Mouse (Mus musculus): ENCODE measurements around the gene Galm. TPM values are rescaled to one million over a fixed set of nuclear protein-coding genes. Genes with fewer than 3 reads are reported as not detected.

The Galm gene
- 14.5 and 14.7 TPM in 2 replicates for polyA plus RNA-seq (2015; fragmentation: Nextera tagmentation; extraction: Ambion mirVana)

GRCm38 (mm10) chr17:80127331-80128251 lies at the start of gene Galm:
Gene Galm, plus strand, starts transcription at chr17:80127471.
- no peaks in the 10 kb centered on the region for H3K36me3 ChIP-seq (ENCODE audit: control insufficient read depth, insufficient read depth)
- ATAC-seq (replicated peaks; ENCODE audit: extremely low read depth, insufficient read depth, low FRiP score): peak; percentile 79
- 3% methylated on average over 30 of the region's 30 CpGs for WGBS
- H3K27ac ChIP-seq (ENCODE audit: low read length): peak within 1 kb of the TSS; percentile 88
- no peaks in the 10 kb centered on the region for H3K27me3 ChIP-seq (ENCODE audit: control insufficient read depth, insufficient read depth, low read length)
- H3K9ac ChIP-seq (ENCODE audit: low read length): peak within 1 kb of the TSS; percentile 68
- H3K4me2 ChIP-seq (ENCODE audit: low read depth, low read length): peak within 1 kb of the TSS; percentile 76
- peaks cover 16% of the 10 kb centered on the region for H3K4me1 ChIP-seq (ENCODE audit: control insufficient read depth, insufficient read depth, low read length)
- peak within 1 kb of the TSS; percentile 58 for H3K4me3 ChIP-seq (ENCODE audit: low read length)
- no peaks in the 10 kb centered on the region for H3K9me3 ChIP-seq (replicated peaks; ENCODE audit: control insufficient read depth, low read length)

GRCm38 (mm10) chr17:80078726-80079125 lies 48.5 kb upstream of the Galm start:
- Histone ChIP-seq H3K27ac (ENCODE audit: low read length) (no peak overlapping the region), H3K9ac (ENCODE audit: low read length) (no peak overlapping the region), H3K4me3 (ENCODE audit: low read length) (no peak overlapping the region), H3K4me2 (ENCODE audit: low read depth, low read length) (no peak overlapping the region), H3K4me1 (ENCODE audit: control insufficient read depth, insufficient read depth, low read length) (no peaks in the 10 kb centered on the region), H3K27me3 (ENCODE audit: control insufficient read depth, insufficient read depth, low read length) (no peaks in the 10 kb centered on the region), H3K36me3 (ENCODE audit: control insufficient read depth, insufficient read depth) (no peaks in the 10 kb centered on the region), H3K9me3 (replicated peaks; ENCODE audit: control insufficient read depth, low read length) (no peaks in the 10 kb centered on the region)
- ATAC-seq (replicated peaks; ENCODE audit: extremely low read depth, insufficient read depth, low FRiP score): no peak
- 80% methylated on average over 4 of the region's 4 CpGs for WGBS

- H3K4me1 ChIP-seq (ENCODE audit: control insufficient read depth, insufficient read depth, low read length): peaks cover 7% of the 10 kb centered on the region; the same call in 1 of the 2 replicates
- no peak overlapping the region for H3K27ac ChIP-seq (ENCODE audit: low read length)
- no peak overlapping the region for H3K4me2 ChIP-seq (ENCODE audit: low read depth, low read length)
- H3K27me3 ChIP-seq (ENCODE audit: control insufficient read depth, insufficient read depth, low read length): no peaks in the 10 kb centered on the region
- H3K9ac ChIP-seq (ENCODE audit: low read length): no peak overlapping the region
- 73% methylated on average over 6 of the region's 6 CpGs for WGBS
- no peaks in the 10 kb centered on the region; the same call in 1 of the 2 replicates for H3K9me3 ChIP-seq (replicated peaks; ENCODE audit: control insufficient read depth, low read length)
- H3K4me3 ChIP-seq (ENCODE audit: low read length): no peak overlapping the region
- H3K36me3 ChIP-seq (ENCODE audit: control insufficient read depth, insufficient read depth): no peaks in the 10 kb centered on the region
- ATAC-seq (replicated peaks; ENCODE audit: extremely low read depth, insufficient read depth, low FRiP score): no peak
These were observed 44.0 kb upstream of the Galm start for GRCm38 (mm10) chr17:80083223-80083622.

- peak overlapping the region; percentile 11; the same call in 1 of the 2 replicates for H3K4me2 ChIP-seq (ENCODE audit: low read depth, low read length)
- H3K27me3 ChIP-seq (ENCODE audit: control insufficient read depth, insufficient read depth, low read length): no peaks in the 10 kb centered on the region
- H3K27ac ChIP-seq (ENCODE audit: low read length): peak overlapping the region; percentile 64
- no peak overlapping the region for H3K4me3 ChIP-seq (ENCODE audit: low read length)
- ATAC-seq (replicated peaks; ENCODE audit: extremely low read depth, insufficient read depth, low FRiP score): peak; percentile 73
- H3K4me1 ChIP-seq (ENCODE audit: control insufficient read depth, insufficient read depth, low read length): peaks cover 7% of the 10 kb centered on the region; the same call in 1 of the 2 replicates
- no peak overlapping the region for H3K9ac ChIP-seq (ENCODE audit: low read length)
- H3K9me3 ChIP-seq (replicated peaks; ENCODE audit: control insufficient read depth, low read length): no peaks in the 10 kb centered on the region; the same call in 1 of the 2 replicates
- no peaks in the 10 kb centered on the region for H3K36me3 ChIP-seq (ENCODE audit: control insufficient read depth, insufficient read depth)
- 32% methylated on average over 9 of the region's 9 CpGs for WGBS
These were observed 42.8 kb upstream of the Galm start for GRCm38 (mm10) chr17:80084424-80084823.

- 82% methylated on average over 11 of the region's 11 CpGs for WGBS
These were observed 40.7 kb upstream of the Galm start for GRCm38 (mm10) chr17:80086591-80086990.

GRCm38 (mm10) chr17:80088168-80088567 lies 39.1 kb upstream of the Galm start:
- Histone ChIP-seq H3K4me3 (ENCODE audit: low read length) (no peak overlapping the region), H3K27me3 (ENCODE audit: control insufficient read depth, insufficient read depth, low read length) (no peaks in the 10 kb centered on the region), H3K9me3 (replicated peaks; ENCODE audit: control insufficient read depth, low read length) (no peaks in the 10 kb centered on the region; the same call in 1 of the 2 replicates), H3K9ac (ENCODE audit: low read length) (no peak overlapping the region), H3K27ac (ENCODE audit: low read length) (no peak overlapping the region), H3K4me2 (ENCODE audit: low read depth, low read length) (no peak overlapping the region), H3K36me3 (ENCODE audit: control insufficient read depth, insufficient read depth) (no peaks in the 10 kb centered on the region), H3K4me1 (ENCODE audit: control insufficient read depth, insufficient read depth, low read length) (peaks cover 7% of the 10 kb centered on the region; the same call in 1 of the 2 replicates)
- no peak for ATAC-seq (replicated peaks; ENCODE audit: extremely low read depth, insufficient read depth, low FRiP score)
- WGBS: 84% methylated on average over 3 of the region's 3 CpGs

More at GRCm38 (mm10) chr17:80086591-80086990, 40.7 kb upstream of the Galm start:
- no peak overlapping the region for H3K4me2 ChIP-seq (ENCODE audit: low read depth, low read length)
- H3K9me3 ChIP-seq (replicated peaks; ENCODE audit: control insufficient read depth, low read length): no peaks in the 10 kb centered on the region; the same call in 1 of the 2 replicates
- no peak overlapping the region for H3K9ac ChIP-seq (ENCODE audit: low read length)
- H3K27me3 ChIP-seq (ENCODE audit: control insufficient read depth, insufficient read depth, low read length): no peaks in the 10 kb centered on the region
- no peak overlapping the region for H3K4me3 ChIP-seq (ENCODE audit: low read length)
- no peak overlapping the region for H3K27ac ChIP-seq (ENCODE audit: low read length)
- no peaks in the 10 kb centered on the region for H3K36me3 ChIP-seq (ENCODE audit: control insufficient read depth, insufficient read depth)
- no peak for ATAC-seq (replicated peaks; ENCODE audit: extremely low read depth, insufficient read depth, low FRiP score)
- peaks cover 7% of the 10 kb centered on the region; the same call in 1 of the 2 replicates for H3K4me1 ChIP-seq (ENCODE audit: control insufficient read depth, insufficient read depth, low read length)

- WGBS: 60% methylated on average over 4 of the region's 4 CpGs
- Histone ChIP-seq H3K27ac (ENCODE audit: low read length) (no peak overlapping the region), H3K4me3 (ENCODE audit: low read length) (no peak overlapping the region), H3K36me3 (ENCODE audit: control insufficient read depth, insufficient read depth) (no peaks in the 10 kb centered on the region), H3K9ac (ENCODE audit: low read length) (no peak overlapping the region), H3K27me3 (ENCODE audit: control insufficient read depth, insufficient read depth, low read length) (no peaks in the 10 kb centered on the region), H3K4me1 (ENCODE audit: control insufficient read depth, insufficient read depth, low read length) (peaks cover under 1% of the 10 kb centered on the region), H3K9me3 (replicated peaks; ENCODE audit: control insufficient read depth, low read length) (no peaks in the 10 kb centered on the region; the same call in 1 of the 2 replicates), H3K4me2 (ENCODE audit: low read depth, low read length) (no peak overlapping the region)
- ATAC-seq (replicated peaks; ENCODE audit: extremely low read depth, insufficient read depth, low FRiP score): no peak
These were observed 36.7 kb upstream of the Galm start for GRCm38 (mm10) chr17:80090551-80090950.

GRCm38 (mm10) chr17:80091879-80092549 lies 35.3 kb upstream of the Galm start:
- H3K4me3 ChIP-seq (ENCODE audit: low read length): no peak overlapping the region
- H3K4me2 ChIP-seq (ENCODE audit: low read depth, low read length): no peak overlapping the region
- no peaks in the 10 kb centered on the region for H3K27me3 ChIP-seq (ENCODE audit: control insufficient read depth, insufficient read depth, low read length)
- no peaks in the 10 kb centered on the region for H3K36me3 ChIP-seq (ENCODE audit: control insufficient read depth, insufficient read depth)
- H3K4me1 ChIP-seq (ENCODE audit: control insufficient read depth, insufficient read depth, low read length): peaks cover 7% of the 10 kb centered on the region
- H3K9ac ChIP-seq (ENCODE audit: low read length): no peak overlapping the region
- H3K27ac ChIP-seq (ENCODE audit: low read length): no peak overlapping the region
- H3K9me3 ChIP-seq (replicated peaks; ENCODE audit: control insufficient read depth, low read length): no peaks in the 10 kb centered on the region
- 44% methylated on average over 6 of the region's 6 CpGs for WGBS
- no peak for ATAC-seq (replicated peaks; ENCODE audit: extremely low read depth, insufficient read depth, low FRiP score)

Measured in heart, embryonic 16.5 days (tissue).